20 mouse cellular contexts compared by ENCODE assay signal in the genomic region with DNA sequence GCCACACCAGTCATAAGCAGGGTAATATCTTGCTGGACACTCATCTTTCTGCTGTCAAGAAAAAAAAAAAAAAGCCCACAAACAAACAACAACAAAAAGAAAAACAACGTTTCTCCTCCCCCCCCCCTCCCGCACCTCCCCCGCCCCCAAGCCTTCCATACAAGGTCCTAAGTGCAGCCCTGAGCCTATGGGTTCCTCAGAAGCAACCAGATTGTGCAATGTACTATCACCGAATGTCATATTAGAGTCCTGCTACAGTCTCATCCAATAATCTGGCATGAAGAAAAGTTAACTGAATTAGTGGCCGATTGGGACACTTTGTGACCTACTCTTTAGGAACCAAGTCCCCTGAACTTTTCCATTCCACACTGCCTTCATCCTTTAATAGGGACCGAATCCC.
"Had no signal": no experiment of that assay in that cellular context is flagged by ENCODE, and none has a peak within 500 bp of the region (broad histone marks: within the 10 kb centered on the region; RNA-seq: fewer than 3 reads in every experiment).

No protein-coding gene starts in this region.

- H3K4me2 ChIP-seq: liver, embryonic 13.5 days; liver, embryonic 15.5 days; lung, embryonic 15.5 days; midbrain, embryonic 11.5 days; midbrain, embryonic 13.5 days; midbrain, embryonic 15.5 days had no signal

- DNase-seq: liver, embryonic 13.5 days; liver, postnatal 0 days; lung, adult 2 months; lung, postnatal 14 days; lung, postnatal 36 days; right cerebral cortex, adult 18-20 months; right cerebral cortex, postnatal 14 days; right cerebral cortex, postnatal 4 days; spleen, adult 18-20 months; thymus, adult 18-20 months; thymus, postnatal 14 days; thymus, postnatal 36 days had no signal

- H3K27ac ChIP-seq: liver, embryonic 13.5 days; liver, embryonic 15.5 days; lung, embryonic 15.5 days; macrophage; midbrain, embryonic 13.5 days; midbrain, embryonic 15.5 days had no signal

- H3K36me3 ChIP-seq: liver, embryonic 13.5 days; liver, embryonic 15.5 days; lung, embryonic 15.5 days; midbrain, embryonic 13.5 days; midbrain, embryonic 15.5 days had no signal

- ATAC-seq: liver, postnatal 0 days; lung, postnatal 0 days; midbrain, embryonic 13.5 days; midbrain, embryonic 15.5 days had no signal

- H3K4me1 ChIP-seq: liver, embryonic 13.5 days; liver, embryonic 15.5 days had no signal

- H3K27me3 ChIP-seq: liver, embryonic 13.5 days; liver, embryonic 15.5 days; lung, embryonic 15.5 days; midbrain, embryonic 13.5 days; midbrain, embryonic 15.5 days had no signal

- H3K9me3 ChIP-seq: liver, embryonic 13.5 days; liver, embryonic 15.5 days; lung, embryonic 15.5 days; midbrain, embryonic 13.5 days; midbrain, embryonic 15.5 days had no signal

- H3K9ac ChIP-seq: liver, embryonic 13.5 days; liver, embryonic 15.5 days; liver, postnatal 0 days; lung, embryonic 15.5 days; midbrain, embryonic 13.5 days; midbrain, embryonic 15.5 days had no signal

- H3K4me3 ChIP-seq: liver, embryonic 13.5 days; liver, embryonic 15.5 days; lung, embryonic 15.5 days; megakaryocyte, embryonic 14.5 days; midbrain, embryonic 13.5 days; midbrain, embryonic 15.5 days had no signal
